Mouse (Mus musculus): ENCODE results near the gene Grik4.
"Not testable (repeated sequence)": the region's sequence is repeated elsewhere in the genome, so short reads cannot be mapped to it uniquely, and the experiment has no call there.

Gene Grik4

DNA sequence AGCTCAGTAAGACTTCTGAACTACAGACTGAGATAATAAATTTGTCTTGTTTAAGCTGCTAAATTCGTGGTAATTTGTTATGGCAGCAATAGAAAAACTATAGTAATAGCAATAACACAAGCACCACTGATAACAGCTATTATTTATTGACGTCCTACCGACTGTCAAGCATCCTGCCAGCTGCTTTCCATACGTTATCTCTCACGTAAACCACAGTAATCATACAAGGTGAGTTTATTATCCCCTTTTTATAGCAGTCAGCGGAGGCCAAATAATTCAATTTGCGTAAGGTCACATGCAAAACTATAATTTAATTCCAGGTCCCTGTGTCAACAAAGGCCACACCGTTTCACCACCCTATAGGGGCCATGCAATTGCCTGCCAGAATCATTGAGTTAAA, 147.0 kb downstream of the Grik4 start:
- no peak for DNase-seq (ENCODE audit: low read depth, low spot score)

DNA sequence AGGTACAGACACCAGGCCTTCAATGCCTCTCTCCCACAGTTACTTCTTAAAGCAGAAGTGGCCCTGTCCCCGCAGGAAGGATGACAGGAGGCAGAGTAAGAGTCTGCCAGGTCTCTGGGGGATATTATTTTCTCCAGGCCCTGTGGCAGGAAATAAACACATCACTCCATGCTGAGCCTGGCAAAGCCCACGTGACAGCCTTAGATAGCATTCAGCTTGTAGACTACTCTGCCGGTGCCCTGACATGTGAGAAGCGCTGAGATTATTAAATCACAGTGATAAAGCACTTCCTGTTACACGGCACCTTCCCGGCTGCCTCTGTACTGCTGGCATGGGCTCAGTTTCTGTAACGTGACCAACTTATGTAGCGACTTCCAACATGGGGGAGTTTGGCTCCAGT, 148.4 kb downstream of the Grik4 start:
- DNase-seq (ENCODE audit: low read depth, low spot score) = no peak

- no peak for DNase-seq (ENCODE audit: low read depth, low spot score)
Measured at GRCm38 (mm10) chr9:42794006-42794405, 150.3 kb downstream of the Grik4 start.

GRCm38 (mm10) chr9:42793581-42793980, 150.7 kb downstream of the Grik4 start:
- DNase-seq (ENCODE audit: low read depth, low spot score) = no peak

GRCm38 (mm10) chr9:42792381-42792780, 151.9 kb downstream of the Grik4 start:
- DNase-seq (ENCODE audit: low read depth, low spot score) = no peak

GRCm38 (mm10) chr9:42791779-42792178, 152.5 kb downstream of the Grik4 start:
- no peak for DNase-seq (ENCODE audit: low read depth, low spot score)

- DNase-seq (ENCODE audit: low read depth, low spot score) = no peak
Measured at GRCm38 (mm10) chr9:42791346-42791745, 152.9 kb downstream of the Grik4 start.

DNA sequence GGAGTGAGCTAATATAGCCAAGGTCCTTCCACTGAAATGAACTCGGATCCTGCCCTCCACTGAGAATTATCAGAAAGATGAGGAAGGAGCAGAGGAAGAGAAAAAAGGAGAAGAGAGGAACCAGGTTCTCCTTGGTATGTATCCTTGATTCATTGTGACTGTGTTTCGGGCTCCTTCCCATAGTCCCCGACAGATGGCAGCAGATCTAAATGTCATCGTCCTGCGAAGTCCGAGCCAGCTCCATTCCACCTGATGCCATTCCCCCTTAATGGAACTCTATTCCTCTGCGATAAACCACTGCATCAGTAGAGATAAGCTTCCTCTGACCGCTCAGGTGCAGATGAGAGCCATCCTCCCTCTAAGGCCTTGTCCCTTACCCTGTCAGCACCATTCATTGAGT, 155.8 kb downstream of the Grik4 start:
- no peak for DNase-seq (ENCODE audit: low read depth, low spot score)

GRCm38 (mm10) chr9:42786882-42787281, 157.4 kb downstream of the Grik4 start:
- no peak for DNase-seq (ENCODE audit: low read depth, low spot score)

- DNase-seq (ENCODE audit: low read depth, low spot score) = no peak
Measured at GRCm38 (mm10) chr9:42786286-42786685, 158.0 kb downstream of the Grik4 start.

DNA sequence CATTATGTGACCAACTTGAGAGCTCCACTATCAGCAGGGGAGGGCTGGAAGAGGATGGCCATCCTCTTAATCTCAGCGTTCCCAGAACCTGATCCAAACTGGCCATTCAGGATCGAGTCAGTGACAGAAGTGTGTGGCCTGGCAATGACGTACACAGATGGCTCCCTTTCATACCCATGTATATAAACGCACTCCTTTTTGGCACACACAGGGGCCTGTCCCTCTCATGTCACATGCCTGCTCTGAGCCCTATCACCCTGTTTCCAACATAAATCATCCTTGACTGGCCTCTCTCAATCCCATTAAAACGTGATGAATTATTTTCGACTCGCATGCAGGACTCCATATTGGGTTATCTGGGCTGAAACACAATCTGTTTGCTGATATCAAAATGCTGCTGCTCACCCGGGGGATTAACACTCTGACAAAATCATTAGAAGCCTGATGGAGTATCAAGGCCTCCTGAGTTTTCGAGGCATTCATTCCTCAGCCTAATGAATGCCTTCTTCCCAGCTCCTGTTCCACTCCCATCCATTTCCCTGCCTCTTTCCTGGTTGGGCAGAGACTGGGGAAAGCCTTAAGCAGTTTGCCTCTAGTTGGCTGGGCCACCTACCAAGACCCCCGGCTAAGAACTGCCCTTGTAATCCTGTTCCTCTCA, 159.0 kb downstream of the Grik4 start:
- DNase-seq (ENCODE audit: low read depth, low spot score) = no peak

GRCm38 (mm10) chr9:42783248-42783903, 160.9 kb downstream of the Grik4 start:
- no peak for DNase-seq (ENCODE audit: low read depth, low spot score)

GRCm38 (mm10) chr9:42778471-42779263, 165.6 kb downstream of the Grik4 start:
- not testable (repeated sequence) for DNase-seq (ENCODE audit: low read depth, low spot score)

- DNase-seq (ENCODE audit: low read depth, low spot score) = no peak
Measured at GRCm38 (mm10) chr9:42777913-42778312, 166.4 kb downstream of the Grik4 start.

GRCm38 (mm10) chr9:42776804-42777203, 167.5 kb downstream of the Grik4 start:
- DNase-seq (ENCODE audit: low read depth, low spot score) = no peak

GRCm38 (mm10) chr9:42764823-42765560, 179.3 kb downstream of the Grik4 start:
- no peak for DNase-seq (ENCODE audit: low read depth, low spot score)

- DNase-seq (ENCODE audit: low read depth, low spot score) = no peak
Measured at GRCm38 (mm10) chr9:42758682-42759205, 185.5 kb downstream of the Grik4 start.

- no peak for DNase-seq (ENCODE audit: low read depth, low spot score)
Measured at GRCm38 (mm10) chr9:42757012-42757640, 187.2 kb downstream of the Grik4 start.

GRCm38 (mm10) chr9:42754699-42755098, 189.6 kb downstream of the Grik4 start:
- no peak for DNase-seq (ENCODE audit: low read depth, low spot score)

GRCm38 (mm10) chr9:42751160-42751559, 193.1 kb downstream of the Grik4 start:
- DNase-seq (ENCODE audit: low read depth, low spot score) = no peak

GRCm38 (mm10) chr9:42750176-42750575, 194.1 kb downstream of the Grik4 start:
- no peak for DNase-seq (ENCODE audit: low read depth, low spot score)
